Mouse (Mus musculus): ENCODE results near the gene Ttpal. TPM values are rescaled to one million over a fixed set of nuclear protein-coding genes. Genes with fewer than 3 reads are reported as not detected.
A peak's percentile ranks its signal among the peaks of the same experiment; 100 is the strongest.
"Not testable (repeated sequence)": the region's sequence is repeated elsewhere in the genome, so short reads cannot be mapped to it uniquely, and the experiment has no call there.

The Ttpal gene
- polyA plus RNA-seq, 1 experiment from 2014 or later: 46.4 TPM

DNA sequence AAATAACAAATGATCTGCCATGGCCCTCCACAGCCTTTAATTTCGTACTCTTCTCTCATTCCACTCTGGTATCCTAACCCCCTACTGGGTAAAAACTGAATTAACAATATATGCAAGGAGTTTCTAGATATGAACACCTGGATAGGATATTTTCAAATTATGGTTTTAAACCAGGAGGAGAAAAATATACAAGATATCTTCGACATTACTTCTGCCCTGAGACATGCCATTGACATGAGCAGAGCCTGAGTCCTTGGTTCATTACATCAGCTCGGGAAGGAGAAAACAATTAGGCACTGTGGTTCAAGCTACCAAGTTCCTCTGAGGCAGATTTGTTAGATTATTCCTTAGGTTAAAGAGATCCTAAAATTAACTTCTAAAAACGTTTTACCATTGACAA, 41.9 kb downstream of the Ttpal start:
- Histone ChIP-seq H3K27me3 (ENCODE audit: control insufficient read depth, insufficient read depth, low read length) (no peaks in the 10 kb centered on the region), H3K9ac (ENCODE audit: low read length) (peak overlapping the region; percentile 93), H3K4me2 (ENCODE audit: low read depth) (peak overlapping the region; percentile 54), H3K4me1 (ENCODE audit: control insufficient read depth, insufficient read depth, low read length) (peaks cover 4% of the 10 kb centered on the region; the same call in 1 of the 2 replicates), H3K4me3 (ENCODE audit: low read depth, low read length) (peak overlapping the region; percentile 90), H3K36me3 (ENCODE audit: control insufficient read depth, insufficient read depth, low read length) (no peaks in the 10 kb centered on the region), H3K9me3 (ENCODE audit: control insufficient read depth, low read length) (no peaks in the 10 kb centered on the region), H3K27ac (ENCODE audit: low read depth, low read length) (peak overlapping the region; percentile 99)
- WGBS: 13% methylated on average over 4 of the region's 4 CpGs
- DNase-seq (ENCODE audit: low spot score) (no peak), ATAC-seq (ENCODE audit: insufficient read depth, low FRiP score, low TSS enrichment) (no peak)

- Histone ChIP-seq H3K9ac (ENCODE audit: low read length) (peak within 1 kb of the TSS; percentile 93), H3K4me1 (ENCODE audit: control insufficient read depth, insufficient read depth, low read length) (peaks cover 4% of the 10 kb centered on the region; the same call in 1 of the 2 replicates), H3K4me2 (ENCODE audit: low read depth) (peak within 1 kb of the TSS; percentile 54), H3K27ac (ENCODE audit: low read depth, low read length) (peak within 1 kb of the TSS; percentile 99), H3K36me3 (ENCODE audit: control insufficient read depth, insufficient read depth, low read length) (no peaks in the 10 kb centered on the region), H3K9me3 (ENCODE audit: control insufficient read depth, low read length) (no peaks in the 10 kb centered on the region), H3K27me3 (ENCODE audit: control insufficient read depth, insufficient read depth, low read length) (no peaks in the 10 kb centered on the region), H3K4me3 (ENCODE audit: low read depth, low read length) (peak within 1 kb of the TSS; percentile 90)
- under 1% methylated on average over 73 of the region's 74 CpGs for WGBS
- peak; percentile 100 for DNase-seq (ENCODE audit: low spot score)
- peak; percentile 97 for ATAC-seq (ENCODE audit: insufficient read depth, low FRiP score, low TSS enrichment)
These were observed 42.7 kb downstream of the Ttpal start, which contains the start of gene Serinc3 for GRCm38 (mm10) chr2:163644575-163645385. Gene Serinc3 (minus strand): TSS chr2:163645131.

DNA sequence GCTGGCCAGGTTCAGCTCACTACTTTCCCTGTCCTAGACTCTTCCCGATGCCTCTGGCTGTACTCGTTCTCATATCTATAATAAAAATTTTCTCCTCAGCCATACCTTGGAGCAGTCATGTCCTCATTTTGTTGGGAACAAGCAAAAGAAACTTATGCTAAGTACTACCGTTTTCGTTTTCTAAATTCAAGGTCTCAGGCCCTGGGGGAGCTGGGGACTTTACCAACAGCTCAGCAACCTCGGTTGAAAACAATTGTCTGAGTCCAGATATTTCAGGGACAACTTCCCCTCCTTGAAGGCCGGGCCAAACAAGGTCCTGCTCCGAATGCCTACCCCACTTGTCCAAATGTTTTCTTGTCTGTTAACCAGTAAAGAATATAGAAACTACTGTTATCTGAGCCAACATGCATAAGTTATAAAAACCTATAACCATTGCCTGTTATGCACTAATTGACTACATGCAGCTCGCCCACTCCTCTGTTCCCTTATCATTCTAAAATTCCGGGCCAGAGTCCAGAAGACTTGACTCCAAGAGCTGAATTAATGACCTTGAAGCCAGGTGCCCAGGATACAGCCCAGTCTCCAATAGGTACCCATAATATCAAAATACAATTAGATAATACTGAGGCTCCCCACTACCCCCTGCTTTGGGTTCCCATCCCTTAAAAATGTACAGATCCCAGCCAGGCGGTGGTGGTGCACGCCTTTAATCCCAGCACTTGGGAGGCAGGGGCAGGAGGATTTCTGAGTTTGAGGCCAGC, 43.8 kb downstream of the Ttpal start:
- H3K4me2 ChIP-seq (ENCODE audit: low read depth): no peak overlapping the region
- no peak; the same call in 1 of the 2 replicates for ATAC-seq (ENCODE audit: insufficient read depth, low FRiP score, low TSS enrichment)

DNA sequence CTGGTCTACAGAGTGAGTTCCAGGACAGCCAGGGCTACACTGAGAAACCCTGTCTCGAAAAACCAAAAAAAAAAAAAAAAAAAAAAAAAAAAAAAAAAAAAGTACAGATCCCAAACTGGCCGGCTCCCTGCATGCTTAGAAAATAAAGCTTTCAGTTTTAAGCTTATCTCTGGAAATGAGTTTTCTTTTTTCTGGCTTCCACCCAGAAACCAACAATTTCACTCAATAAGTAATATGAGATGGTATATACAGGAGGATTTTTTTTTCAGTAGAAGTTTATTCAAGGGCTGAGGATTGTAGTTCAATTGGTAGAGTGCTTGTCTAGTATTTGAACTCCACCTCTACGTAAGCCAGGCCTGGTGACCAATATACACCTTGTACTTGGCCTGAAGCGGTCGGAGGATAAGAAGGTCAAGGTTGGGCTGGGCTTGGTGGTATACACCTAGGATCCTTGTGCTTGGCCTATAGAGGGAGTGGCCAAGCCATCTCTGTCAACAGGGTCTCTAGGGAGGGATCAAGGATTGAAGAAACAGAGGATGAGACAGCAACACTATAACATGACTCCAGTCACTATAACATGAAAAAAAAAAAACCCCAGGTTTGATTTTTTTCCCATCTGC, 44.5 kb downstream of the Ttpal start:
- WGBS: 98% methylated on average over 5 of the region's 5 CpGs
- H3K4me2 ChIP-seq (ENCODE audit: low read depth): no peak overlapping the region
- no peak for ATAC-seq (ENCODE audit: insufficient read depth, low FRiP score, low TSS enrichment)
- DNase-seq (ENCODE audit: low spot score): no peak
- H3K9me3 ChIP-seq (ENCODE audit: control insufficient read depth, low read length): no peaks in the 10 kb centered on the region
- H3K27me3 ChIP-seq (ENCODE audit: control insufficient read depth, insufficient read depth, low read length): no peaks in the 10 kb centered on the region
- H3K27ac ChIP-seq (ENCODE audit: low read depth, low read length): no peak overlapping the region
- H3K36me3 ChIP-seq (ENCODE audit: control insufficient read depth, insufficient read depth, low read length): no peaks in the 10 kb centered on the region
- peaks cover 4% of the 10 kb centered on the region; the same call in 1 of the 2 replicates for H3K4me1 ChIP-seq (ENCODE audit: control insufficient read depth, insufficient read depth, low read length)
- no peak overlapping the region for H3K4me3 ChIP-seq (ENCODE audit: low read depth, low read length)
- no peak overlapping the region for H3K9ac ChIP-seq (ENCODE audit: low read length)

More for the DNA sequence above, 43.8 kb downstream of the Ttpal start:
- H3K4me3 ChIP-seq (ENCODE audit: low read depth, low read length): no peak overlapping the region
- no peaks in the 10 kb centered on the region for H3K27me3 ChIP-seq (ENCODE audit: control insufficient read depth, insufficient read depth, low read length)
- H3K27ac ChIP-seq (ENCODE audit: low read depth, low read length): no peak overlapping the region
- no peak for DNase-seq (ENCODE audit: low spot score)
- no peaks in the 10 kb centered on the region for H3K36me3 ChIP-seq (ENCODE audit: control insufficient read depth, insufficient read depth, low read length)
- H3K9ac ChIP-seq (ENCODE audit: low read length): no peak overlapping the region
- WGBS: 84% methylated on average over 11 of the region's 11 CpGs
- peaks cover 4% of the 10 kb centered on the region; the same call in 1 of the 2 replicates for H3K4me1 ChIP-seq (ENCODE audit: control insufficient read depth, insufficient read depth, low read length)
- no peaks in the 10 kb centered on the region for H3K9me3 ChIP-seq (ENCODE audit: control insufficient read depth, low read length)

DNA sequence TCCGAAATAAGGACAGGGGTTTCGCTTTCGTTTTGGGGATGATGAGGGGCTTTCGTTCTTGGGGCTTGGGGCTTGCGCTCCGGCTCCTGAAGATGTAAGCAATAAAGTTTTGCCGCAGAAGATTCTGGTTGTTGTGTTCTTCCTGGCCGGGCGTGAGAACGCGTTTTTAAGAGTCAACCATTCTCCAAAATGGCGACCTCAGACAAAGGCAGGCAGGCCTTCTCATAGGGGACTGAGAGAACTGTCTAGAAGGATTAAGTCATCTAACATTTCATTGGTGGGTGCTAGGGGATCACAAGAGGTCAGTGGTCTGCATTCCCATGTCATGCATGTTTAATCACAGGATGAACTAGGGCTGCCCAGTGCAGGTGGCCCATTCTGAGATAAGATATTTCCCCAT, 53.6 kb downstream of the Ttpal start:
- ATAC-seq (ENCODE audit: insufficient read depth, low FRiP score, low TSS enrichment); DNase-seq (ENCODE audit: low spot score); H3K27me3 ChIP-seq (ENCODE audit: control insufficient read depth, insufficient read depth, low read length); H3K4me3 ChIP-seq (ENCODE audit: low read depth, low read length); H3K4me2 ChIP-seq (ENCODE audit: low read depth); H3K27ac ChIP-seq (ENCODE audit: low read depth, low read length); H3K9me3 ChIP-seq (ENCODE audit: control insufficient read depth, low read length); H3K4me1 ChIP-seq (ENCODE audit: control insufficient read depth, insufficient read depth, low read length); H3K36me3 ChIP-seq (ENCODE audit: control insufficient read depth, insufficient read depth, low read length); H3K9ac ChIP-seq (ENCODE audit: low read length): not testable (repeated sequence)
- 98% methylated on average over 6 of the region's 12 CpGs for WGBS

- ATAC-seq (ENCODE audit: insufficient read depth, low FRiP score, low TSS enrichment) (no peak), DNase-seq (ENCODE audit: low spot score) (no peak)
- Histone ChIP-seq H3K27me3 (ENCODE audit: control insufficient read depth, insufficient read depth, low read length) (no peaks in the 10 kb centered on the region), H3K36me3 (ENCODE audit: control insufficient read depth, insufficient read depth, low read length) (no peaks in the 10 kb centered on the region), H3K9me3 (ENCODE audit: control insufficient read depth, low read length) (no peaks in the 10 kb centered on the region), H3K4me1 (ENCODE audit: control insufficient read depth, insufficient read depth, low read length) (peaks cover 13% of the 10 kb centered on the region), H3K27ac (ENCODE audit: low read depth, low read length) (no peak overlapping the region), H3K4me3 (ENCODE audit: low read depth, low read length) (no peak overlapping the region), H3K4me2 (ENCODE audit: low read depth) (no peak overlapping the region), H3K9ac (ENCODE audit: low read length) (no peak overlapping the region)
- WGBS: 76% methylated on average over 2 of the region's 2 CpGs
These were observed 55.4 kb downstream of the Ttpal start for GRCm38 (mm10) chr2:163657486-163657885.

- peak within 1 kb of the TSS; percentile 63 for H3K4me2 ChIP-seq (ENCODE audit: low read depth)
- H3K9ac ChIP-seq (ENCODE audit: low read length): peak within 1 kb of the TSS; percentile 89
- peak within 1 kb of the TSS; percentile 79 for H3K4me3 ChIP-seq (ENCODE audit: low read depth, low read length)
- ATAC-seq (ENCODE audit: insufficient read depth, low FRiP score, low TSS enrichment): peak; percentile 84
- under 1% methylated on average over 71 of the region's 71 CpGs for WGBS
- peak; percentile 93 for DNase-seq (ENCODE audit: low spot score)
- no peaks in the 10 kb centered on the region for H3K27me3 ChIP-seq (ENCODE audit: control insufficient read depth, insufficient read depth, low read length)
- no peaks in the 10 kb centered on the region for H3K36me3 ChIP-seq (ENCODE audit: control insufficient read depth, insufficient read depth, low read length)
- no peaks in the 10 kb centered on the region for H3K9me3 ChIP-seq (ENCODE audit: control insufficient read depth, low read length)
- peaks cover 13% of the 10 kb centered on the region for H3K4me1 ChIP-seq (ENCODE audit: control insufficient read depth, insufficient read depth, low read length)
- H3K27ac ChIP-seq (ENCODE audit: low read depth, low read length): peak within 1 kb of the TSS; percentile 76
These were observed 56.1 kb downstream of the Ttpal start, which contains the start of gene Pkig for GRCm38 (mm10) chr2:163657975-163658886. Gene Pkig (plus strand): TSS chr2:163658386.

GRCm38 (mm10) chr2:163658941-163659340, 56.8 kb downstream of the Ttpal start:
- Histone ChIP-seq H3K27ac (ENCODE audit: low read depth, low read length) (peak overlapping the region; percentile 14; the same call in 1 of the 2 replicates), H3K4me3 (ENCODE audit: low read depth, low read length) (peak overlapping the region; percentile 79), H3K9me3 (ENCODE audit: control insufficient read depth, low read length) (no peaks in the 10 kb centered on the region), H3K27me3 (ENCODE audit: control insufficient read depth, insufficient read depth, low read length) (no peaks in the 10 kb centered on the region), H3K36me3 (ENCODE audit: control insufficient read depth, insufficient read depth, low read length) (no peaks in the 10 kb centered on the region), H3K4me1 (ENCODE audit: control insufficient read depth, insufficient read depth, low read length) (peaks cover 13% of the 10 kb centered on the region), H3K9ac (ENCODE audit: low read length) (peak overlapping the region; percentile 89), H3K4me2 (ENCODE audit: low read depth) (peak overlapping the region; percentile 63)
- 1% methylated on average over 8 of the region's 8 CpGs for WGBS
- ATAC-seq (ENCODE audit: insufficient read depth, low FRiP score, low TSS enrichment) (no peak), DNase-seq (ENCODE audit: low spot score) (no peak)
